Mouse (Mus musculus): ENCODE results near the gene Slc16a2.

- TF ChIP-seq MAX (IDR thresholded peaks at IDR 0.05) (no peak), CEBPB (IDR thresholded peaks at IDR 0.05; ENCODE audit: low read depth) (no peak), CTCF (IDR thresholded peaks at IDR 0.05; ENCODE audit: control insufficient read depth, insufficient read depth, insufficient read length) (no peak)
Measured at GRCm38 (mm10) chrX:103708592-103708991, 113.2 kb downstream of the Slc16a2 start.

Data from C2C12 (cell line).